Mouse (Mus musculus) thymus, adult 2 months (tissue): ENCODE data around the gene Gm20379. TPM values are rescaled to one million over a fixed set of nuclear protein-coding genes. Genes with fewer than 3 reads are reported as not detected.

Experiments
- DNase-seq: peaks from one replicate; pipeline ENCODE4 v3.0.0; 2021
- H3K27ac ChIP-seq: fragments of 200-500 bp; 2 replicates; pipeline ENCODE4 v1.5.1; 2012; ENCODE audit warnings: low read length, control low read depth; ENCODE audit not compliant: control insufficient read depth, insufficient read depth
- H3K27me3 ChIP-seq: fragments of 200-500 bp; 2 replicates; pipeline ENCODE4 v1.6.1; 2012; ENCODE audit warnings: mild to moderate bottlenecking, low read length, moderate library complexity, mixed read lengths; ENCODE audit not compliant: control insufficient read depth, insufficient read depth
- H3K36me3 ChIP-seq: fragments of 200-500 bp; 2 replicates; pipeline ENCODE4 v1.6.1; 2012; ENCODE audit warnings: mild to moderate bottlenecking, low read length, moderate library complexity; ENCODE audit not compliant: control insufficient read depth, insufficient read depth
- H3K4me1 ChIP-seq: fragments of 200-500 bp; replicated peaks from 2 replicates; pipeline ENCODE4 v1.6.1; 2012; ENCODE audit warnings: low read length; ENCODE audit not compliant: control insufficient read depth, insufficient read depth
- H3K4me3 ChIP-seq: fragments of 200-500 bp; 2 replicates; pipeline ENCODE4 v1.5.1; 2012; ENCODE audit warnings: mild to moderate bottlenecking, low read length, control low read depth, moderate library complexity; ENCODE audit not compliant: control insufficient read depth, insufficient read depth
- CTCF ChIP-seq: fragments of 200-500 bp; IDR thresholded peaks from 2 replicates; pipeline ENCODE4 v1.5.1; 2012; ENCODE audit warnings: mild to moderate bottlenecking, control low read depth, low read length, moderate library complexity, borderline replicate concordance; ENCODE audit not compliant: control insufficient read depth, poor library complexity, insufficient read depth; ENCODE audit errors: extremely low read depth
- POLR2A ChIP-seq: fragments of 200-500 bp; IDR thresholded peaks from 2 replicates; pipeline ENCODE4 v1.6.1; 2012; ENCODE audit warnings: mild to moderate bottlenecking, low read length, control low read depth, moderate library complexity; ENCODE audit not compliant: control insufficient read depth, poor library complexity, insufficient read depth; ENCODE audit errors: extremely low read depth
- WGBS: fragments of 180-500 bp; shearing (Covaris S2); methylation state at CpG from one replicate; pipeline ENCODE4 v1.1.7; 2018; 5-methylcytosine and 5-hydroxymethylcytosine counted together
- polyA plus RNA-seq: library from polyadenylated mRNA; depleted of rRNA; stranded (reverse); fragments of >200 nt; gene quantifications from 2 replicates; pipeline ENCODE4 v1.2.3, GENCODE M21; 2012

Gm20379 gene
- polyA plus RNA-seq, 1 experiment: not detected

DNA sequence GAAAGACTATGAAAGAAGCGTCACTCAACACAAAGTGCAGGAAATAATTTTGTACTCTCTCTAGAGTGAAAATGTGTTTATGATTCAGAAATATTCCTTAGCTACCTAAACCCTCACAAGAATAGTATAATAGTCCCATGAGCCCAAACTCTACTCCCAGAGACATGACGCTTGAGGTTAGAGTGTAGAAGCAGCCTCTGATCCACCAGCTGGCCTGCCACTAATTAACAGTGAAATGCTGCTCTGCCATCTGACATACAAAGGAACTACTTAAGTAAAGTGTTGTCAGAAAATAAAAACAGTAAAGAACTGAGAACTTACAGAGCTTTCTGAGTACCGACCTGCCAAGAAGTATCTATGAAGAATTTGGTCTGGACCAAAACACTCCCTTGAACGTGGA is 3.3 kb upstream of the Gm20379 start:
- Histone ChIP-seq H3K27ac (no peak overlapping the region), H3K27me3 (no peaks in the 10 kb centered on the region), H3K4me1 (no peaks in the 10 kb centered on the region), H3K4me3 (no peak overlapping the region), H3K36me3 (peaks cover 6% of the 10 kb centered on the region)
- WGBS: 91% methylated on average over 4 of the region's 4 CpGs
- TF ChIP-seq CTCF: no peak
- TF ChIP-seq POLR2A: no peak
- DNase-seq: no peak

GRCm38 (mm10) chr13:92303062-92303948 is 2.5 kb upstream of the Gm20379 start:
- peaks cover 12% of the 10 kb centered on the region for H3K36me3 ChIP-seq
- no peaks in the 10 kb centered on the region for H3K27me3 ChIP-seq
- H3K27ac ChIP-seq: no peak overlapping the region
- TF ChIP-seq CTCF (no peak), POLR2A (no peak)
- WGBS: 90% methylated on average over 8 of the region's 8 CpGs
- DNase-seq: no peak
- no peak overlapping the region for H3K4me3 ChIP-seq
- H3K4me1 ChIP-seq: no peaks in the 10 kb centered on the region

DNA sequence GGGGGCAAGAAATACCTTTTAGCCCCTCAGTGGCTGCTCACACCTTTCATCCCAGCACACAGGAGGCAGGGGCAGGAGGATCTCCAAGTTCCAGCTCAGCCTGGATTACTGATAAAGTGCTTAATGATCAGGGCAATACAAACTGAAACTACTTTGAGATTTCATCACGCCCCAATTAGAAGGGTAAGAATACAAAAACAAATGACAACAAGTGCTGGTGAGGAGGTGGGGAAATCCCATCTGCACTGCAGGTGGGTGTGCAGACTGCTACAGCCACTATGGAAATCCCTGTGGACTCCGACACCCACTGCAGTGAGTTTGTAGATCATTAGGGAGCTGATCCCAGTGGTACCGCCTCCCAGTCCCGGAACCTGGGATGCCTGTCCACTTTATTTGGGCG is 1.5 kb upstream of the Gm20379 start:
- WGBS: 97% methylated on average over 5 of the region's 5 CpGs
- TF ChIP-seq CTCF (no peak), POLR2A (no peak)
- H3K4me1 ChIP-seq: no peaks in the 10 kb centered on the region
- no peak overlapping the region for H3K27ac ChIP-seq
- no peaks in the 10 kb centered on the region for H3K27me3 ChIP-seq
- DNase-seq: no peak
- H3K36me3 ChIP-seq: peaks cover 15% of the 10 kb centered on the region
- H3K4me3 ChIP-seq: no peak overlapping the region

DNA sequence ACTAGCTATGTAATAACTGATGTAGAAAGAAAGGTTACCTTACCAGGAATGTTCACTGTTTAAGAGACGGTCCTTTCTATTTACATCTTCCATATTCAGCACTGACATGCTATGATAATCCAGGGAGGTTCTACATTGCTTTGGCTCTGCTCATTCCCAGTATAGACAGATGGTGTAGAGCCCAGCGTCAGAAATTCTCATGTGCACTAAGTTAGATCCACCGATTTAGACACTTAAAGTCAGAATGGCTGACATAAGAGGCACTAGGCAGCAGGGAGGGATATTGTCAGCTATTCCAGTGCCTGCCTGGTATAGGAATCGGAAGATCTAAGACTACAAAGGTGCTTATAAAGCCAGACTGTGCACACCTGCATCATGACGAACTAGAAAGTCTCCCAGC is 8.8 kb downstream of the Gm20379 start:
- no peak for TF ChIP-seq CTCF
- TF ChIP-seq POLR2A: no peak
- H3K27ac ChIP-seq: no peak overlapping the region
- no peak overlapping the region for H3K4me3 ChIP-seq
- 87% methylated on average over 5 of the region's 5 CpGs for WGBS
- no peak for DNase-seq
- H3K36me3 ChIP-seq: no peaks in the 10 kb centered on the region
- no peaks in the 10 kb centered on the region for H3K4me1 ChIP-seq
- no peaks in the 10 kb centered on the region for H3K27me3 ChIP-seq

DNA sequence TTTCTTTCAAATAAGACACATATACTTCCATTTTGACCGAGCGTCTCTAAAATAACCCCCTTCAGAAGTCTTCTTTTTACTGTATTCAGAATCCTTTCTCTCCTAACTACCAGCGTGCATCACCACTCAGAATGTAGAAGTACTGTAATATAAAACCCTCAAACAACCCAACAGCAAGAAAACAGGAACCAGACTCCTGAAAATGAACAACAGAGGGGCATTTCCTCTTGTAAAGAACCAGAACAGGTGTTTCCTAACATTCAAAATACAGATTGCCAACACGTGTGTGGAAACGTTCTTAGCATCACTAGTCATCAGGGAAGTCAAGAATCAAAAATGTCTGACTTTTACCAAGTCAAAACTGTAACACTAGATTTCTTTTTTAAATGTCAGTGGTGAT is 15.0 kb downstream of the Gm20379 start:
- H3K27ac ChIP-seq: peak overlapping the region; percentile 58; the same call in 1 of the 2 replicates
- 40% methylated on average over 5 of the region's 5 CpGs for WGBS
- no peak for TF ChIP-seq CTCF
- no peak for TF ChIP-seq POLR2A
- peaks cover 2% of the 10 kb centered on the region; the same call in 1 of the 2 replicates for H3K4me1 ChIP-seq
- 0 out of 2 replicates have a peak, but pooled peaks cover 3% of the 10 kb centered on the region for H3K36me3 ChIP-seq
- DNase-seq: no peak
- H3K27me3 ChIP-seq: no peaks in the 10 kb centered on the region
- no peak overlapping the region for H3K4me3 ChIP-seq

DNA sequence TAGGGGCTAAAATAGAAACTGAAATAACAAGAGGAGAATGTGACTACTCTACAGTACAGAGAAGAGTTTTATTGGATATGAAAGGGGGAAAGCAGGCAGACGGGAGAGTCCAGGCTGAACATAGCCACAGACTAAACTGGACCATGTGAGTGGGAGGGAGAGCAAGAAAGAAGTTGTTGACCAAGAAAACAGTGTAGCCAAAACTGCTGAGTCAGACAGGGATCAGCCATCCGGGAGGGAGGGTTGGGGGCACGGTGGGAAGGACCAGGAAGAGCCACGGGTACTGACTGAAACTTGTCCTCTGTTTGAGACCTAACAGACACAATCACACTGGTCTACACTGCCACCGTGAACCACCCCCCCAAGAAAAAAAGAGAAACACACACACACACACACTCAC is 20.2 kb downstream of the Gm20379 start:
- TF ChIP-seq CTCF (no peak), POLR2A (no peak)
- no peaks in the 10 kb centered on the region for H3K27me3 ChIP-seq
- WGBS: 77% methylated on average over 5 of the region's 5 CpGs
- H3K27ac ChIP-seq: no peak overlapping the region
- no peak for DNase-seq
- H3K4me1 ChIP-seq: no peaks in the 10 kb centered on the region
- 0 out of 2 replicates have a peak, but pooled peaks cover 3% of the 10 kb centered on the region for H3K36me3 ChIP-seq
- no peak overlapping the region for H3K4me3 ChIP-seq
